Mouse (Mus musculus) limb, embryonic 11.5 days (tissue): ENCODE results near the gene Gatad2a. TPM values are rescaled to one million over a fixed set of nuclear protein-coding genes. Genes with fewer than 3 reads are reported as not detected.
"Not testable (repeated sequence)": the region's sequence is repeated elsewhere in the genome, so short reads cannot be mapped to it uniquely, and the experiment has no call there.

Experiments used
- ATAC-seq: fragments of 200-750 bp; cut with Nextera tagmentation; 2 replicates; pipeline ENCODE4 v1.8.0; 2017; ENCODE audit warnings: low read depth; ENCODE audit not compliant: insufficient number of reproducible peaks, low FRiP score, low TSS enrichment
- DNase-seq: peaks from one replicate; pipeline ENCODE4 v3.0.0-alpha.2; 2015; ENCODE audit warnings: low spot score
- H3K27ac ChIP-seq: fragments of 300-500 bp; sonication (generic); replicated peaks from 2 replicates; pipeline ENCODE4 v1.5.1; 2014; ENCODE audit warnings: low read depth, mild to moderate bottlenecking, low read length
- H3K27me3 ChIP-seq: fragments of 300-500 bp; sonication (generic); 2 replicates; pipeline ENCODE4 v1.6.1; 2014; ENCODE audit warnings: mild to moderate bottlenecking, low read length, mixed read lengths; ENCODE audit not compliant: control insufficient read depth, insufficient read depth
- H3K36me3 ChIP-seq: fragments of 300-500 bp; sonication (generic); 2 replicates; pipeline ENCODE4 v1.6.1; 2014; ENCODE audit warnings: mild to moderate bottlenecking, low read length, moderate library complexity, mixed read lengths; ENCODE audit not compliant: control insufficient read depth, insufficient read depth
- H3K4me1 ChIP-seq: fragments of 300-500 bp; sonication (generic); 2 replicates; pipeline ENCODE4 v1.6.1; 2014; ENCODE audit warnings: low read length, mixed read lengths; ENCODE audit not compliant: control insufficient read depth, insufficient read depth
- H3K4me2 ChIP-seq: fragments of 300-500 bp; sonication (generic); 2 replicates; pipeline ENCODE4 v1.6.1; 2014; ENCODE audit warnings: low read depth, mild to moderate bottlenecking, moderate library complexity; ENCODE audit not compliant: severe bottlenecking
- H3K4me3 ChIP-seq: fragments of 300-500 bp; sonication (generic); 2 replicates; pipeline ENCODE4 v1.5.1; 2014; ENCODE audit warnings: low read depth, low read length
- H3K9ac ChIP-seq: fragments of 300-500 bp; sonication (generic); 2 replicates; pipeline ENCODE4 v1.6.1; 2014; ENCODE audit warnings: mild to moderate bottlenecking, low read length
- H3K9me3 ChIP-seq: fragments of 300-500 bp; sonication (generic); 2 replicates; pipeline ENCODE4 v1.6.1; 2016; ENCODE audit warnings: low read length; ENCODE audit not compliant: control insufficient read depth
- WGBS: fragments of 180-500 bp; shearing (Covaris S2); extraction: QIAGEN DNeasy Blood & Tissue Kit; methylation state at CpG from one replicate; pipeline ENCODE4 v1.1.7; 2014; 5-methylcytosine and 5-hydroxymethylcytosine counted together
- polyA plus RNA-seq: library from polyadenylated mRNA; unstranded; fragments of >200 nt; fragmentation: Nextera tagmentation; extraction: Ambion mirVana; gene quantifications from 2 replicates; pipeline ENCODE4 v1.2.1, GENCODE M21; 2014

Gene Gatad2a
- polyA plus RNA-seq, 1 experiment from 2014 or later: 79.5 TPM

- H3K4me2 ChIP-seq: no peak overlapping the region
- no peaks in the 10 kb centered on the region for H3K4me1 ChIP-seq
- DNase-seq (no peak), ATAC-seq (no peak)
- H3K27me3 ChIP-seq: no peaks in the 10 kb centered on the region
- H3K4me3 ChIP-seq: no peak overlapping the region
- H3K27ac ChIP-seq: no peak overlapping the region
- H3K36me3 ChIP-seq: no peaks in the 10 kb centered on the region; the same call in 1 of the 2 replicates
- H3K9ac ChIP-seq: no peak overlapping the region
- H3K9me3 ChIP-seq: no peaks in the 10 kb centered on the region
Observed at GRCm38 (mm10) chr8:69957879-69958278, 38.3 kb downstream of the Gatad2a start.

GRCm38 (mm10) chr8:69957419-69957818, 38.8 kb downstream of the Gatad2a start:
- Histone ChIP-seq H3K4me1 (no peaks in the 10 kb centered on the region), H3K36me3 (no peaks in the 10 kb centered on the region; the same call in 1 of the 2 replicates), H3K9me3 (no peaks in the 10 kb centered on the region), H3K9ac (no peak overlapping the region), H3K4me2 (no peak overlapping the region), H3K27ac (no peak overlapping the region), H3K27me3 (no peaks in the 10 kb centered on the region), H3K4me3 (no peak overlapping the region)
- ATAC-seq (no peak), DNase-seq (no peak)
- 70% methylated on average over 1 of the region's 1 CpGs for WGBS

GRCm38 (mm10) chr8:69956651-69957050, 39.5 kb downstream of the Gatad2a start:
- Histone ChIP-seq H3K4me3 (no peak overlapping the region), H3K36me3 (no peaks in the 10 kb centered on the region; the same call in 1 of the 2 replicates), H3K9ac (no peak overlapping the region), H3K4me2 (no peak overlapping the region), H3K27me3 (no peaks in the 10 kb centered on the region), H3K9me3 (no peaks in the 10 kb centered on the region), H3K27ac (no peak overlapping the region), H3K4me1 (no peaks in the 10 kb centered on the region)
- no peak for DNase-seq
- 69% methylated on average over 2 of the region's 2 CpGs for WGBS
- no peak for ATAC-seq

GRCm38 (mm10) chr8:69954642-69955041, 41.5 kb downstream of the Gatad2a start:
- Histone ChIP-seq H3K36me3 (no peaks in the 10 kb centered on the region; the same call in 1 of the 2 replicates), H3K4me1 (no peaks in the 10 kb centered on the region), H3K4me2 (no peak overlapping the region), H3K27me3 (no peaks in the 10 kb centered on the region), H3K27ac (no peak overlapping the region), H3K9ac (no peak overlapping the region), H3K9me3 (no peaks in the 10 kb centered on the region), H3K4me3 (no peak overlapping the region)
- ATAC-seq (no peak), DNase-seq (no peak)
- WGBS: 81% methylated on average over 1 of the region's 1 CpGs

GRCm38 (mm10) chr8:69954213-69954612, 42.0 kb downstream of the Gatad2a start:
- Histone ChIP-seq H3K4me1 (no peaks in the 10 kb centered on the region), H3K27me3 (no peaks in the 10 kb centered on the region), H3K4me3 (no peak overlapping the region), H3K36me3 (no peaks in the 10 kb centered on the region; the same call in 1 of the 2 replicates), H3K4me2 (no peak overlapping the region), H3K27ac (no peak overlapping the region), H3K9ac (no peak overlapping the region), H3K9me3 (no peaks in the 10 kb centered on the region)
- DNase-seq (no peak), ATAC-seq (no peak)
- WGBS: 90% methylated on average over 4 of the region's 4 CpGs

DNA sequence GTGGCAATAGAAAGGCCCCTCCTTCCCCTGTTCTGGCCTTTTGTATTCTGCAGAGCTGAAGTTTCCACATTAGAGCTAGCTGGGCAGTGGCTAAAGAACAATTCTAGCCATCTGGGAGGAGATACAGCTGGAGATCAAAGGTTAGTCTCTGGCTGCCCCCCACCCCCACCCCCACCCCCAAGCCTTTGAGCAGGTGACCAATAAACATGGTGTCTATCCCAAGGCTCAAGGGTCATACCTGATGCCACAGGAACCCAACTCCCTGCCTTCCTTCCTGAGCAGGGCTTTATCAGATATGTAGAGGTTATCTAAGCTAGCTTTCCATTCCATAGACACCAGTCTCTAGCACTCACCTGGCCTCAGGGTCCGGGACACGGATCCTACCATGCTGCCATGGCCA, 45.9 kb downstream of the Gatad2a start:
- H3K4me2 ChIP-seq: no peak overlapping the region
- H3K4me1 ChIP-seq: no peaks in the 10 kb centered on the region
- H3K36me3 ChIP-seq: peaks cover 4% of the 10 kb centered on the region
- H3K9me3 ChIP-seq: no peaks in the 10 kb centered on the region
- 96% methylated on average over 2 of the region's 2 CpGs for WGBS
- no peak overlapping the region for H3K4me3 ChIP-seq
- no peak overlapping the region for H3K27ac ChIP-seq
- ATAC-seq: no peak
- DNase-seq: no peak
- H3K9ac ChIP-seq: no peak overlapping the region
- H3K27me3 ChIP-seq: no peaks in the 10 kb centered on the region

DNA sequence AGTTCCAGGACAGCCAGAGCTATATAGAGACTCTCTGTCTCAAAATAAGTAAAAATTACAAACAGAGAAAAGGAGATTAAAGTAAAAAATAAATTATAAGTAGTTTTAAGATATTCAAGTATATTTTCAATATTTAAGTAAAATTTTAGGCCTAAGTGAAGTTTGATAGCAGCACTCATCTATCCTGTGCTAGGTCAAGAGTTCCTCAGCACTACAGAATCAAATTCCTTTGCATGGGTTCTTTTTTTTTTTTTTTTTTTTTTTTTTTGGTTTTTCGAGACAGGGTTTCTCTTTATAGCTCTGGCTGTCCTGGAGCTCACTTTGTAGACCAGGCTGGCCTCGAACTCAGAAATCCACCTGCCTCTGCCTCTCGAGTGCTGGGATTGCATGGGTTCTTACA, 53.7 kb downstream of the Gatad2a start:
- 90% methylated on average over 2 of the region's 3 CpGs for WGBS
- H3K4me2 ChIP-seq, H3K9ac ChIP-seq, ATAC-seq, DNase-seq, H3K27me3 ChIP-seq, H3K9me3 ChIP-seq, H3K4me3 ChIP-seq, H3K36me3 ChIP-seq, H3K27ac ChIP-seq: not testable (repeated sequence)
- peaks cover 12% of the 10 kb centered on the region for H3K4me1 ChIP-seq

- peaks cover 12% of the 10 kb centered on the region for H3K4me1 ChIP-seq
- no peaks in the 10 kb centered on the region for H3K9me3 ChIP-seq
Observed at GRCm38 (mm10) chr8:69940386-69940785, 55.8 kb downstream of the Gatad2a start.

GRCm38 (mm10) chr8:69939633-69940032, 56.6 kb downstream of the Gatad2a start:
- peaks cover 2% of the 10 kb centered on the region; the same call in 1 of the 2 replicates for H3K36me3 ChIP-seq
- DNase-seq (peak; percentile 71), ATAC-seq (peak; percentile 83; the same call in 1 of the 2 replicates)
- no peak overlapping the region for H3K9ac ChIP-seq
- H3K27me3 ChIP-seq: no peaks in the 10 kb centered on the region
- peaks cover 12% of the 10 kb centered on the region for H3K4me1 ChIP-seq
- no peaks in the 10 kb centered on the region for H3K9me3 ChIP-seq
- no peak overlapping the region for H3K4me3 ChIP-seq
- 0 out of 2 replicates have a peak overlapping the region, but pooled peaks have one; percentile 6 for H3K27ac ChIP-seq
- H3K4me2 ChIP-seq: no peak overlapping the region
- WGBS: 33% methylated on average over 3 of the region's 3 CpGs

More at GRCm38 (mm10) chr8:69940386-69940785, 55.8 kb downstream of the Gatad2a start:
- Histone ChIP-seq H3K27ac (0 out of 2 replicates have a peak overlapping the region, but pooled peaks have one; percentile 6), H3K9ac (no peak overlapping the region), H3K4me3 (no peak overlapping the region), H3K4me2 (no peak overlapping the region), H3K27me3 (no peaks in the 10 kb centered on the region), H3K36me3 (no peaks in the 10 kb centered on the region; the same call in 1 of the 2 replicates)
- DNase-seq (no peak), ATAC-seq (no peak)
- 92% methylated on average over 2 of the region's 2 CpGs for WGBS
